9 mouse cellular contexts compared by ENCODE assay signal in genomic region chr12:82946507-82946906, GRCm38 (mm10).
A peak's percentile ranks its signal among the peaks of the same experiment; 100 is the strongest.
DNase-seq lines count a peak whose midpoint lies in the region; ATAC-seq and TF ChIP-seq lines count a peak whose summit lies in the region.
"Had no signal": no experiment of that assay in that cellular context is flagged by ENCODE, and none has a peak within 500 bp of the region (broad histone marks: within the 10 kb centered on the region; RNA-seq: fewer than 3 reads in every experiment).

No protein-coding gene starts in this region.

- 0 out of 2 replicates have a peak overlapping the region, but pooled peaks have one; percentile 26 for H3K9ac ChIP-seq in kidney, embryonic 16.5 days (replicated peaks; ENCODE audit: low read length)
- H3K9ac ChIP-seq in limb, embryonic 14.5 days (ENCODE audit: low read depth, low read length, severe bottlenecking): no peak overlapping the region

- no peak for TF ChIP-seq POLR2A in cortical plate, adult 2 months (IDR thresholded peaks at IDR 0.05; ENCODE audit: extremely low read depth, insufficient read depth, low read length)
- TF ChIP-seq POLR2A in limb, embryonic 14.5 days (IDR thresholded peaks at IDR 0.05; ENCODE audit: borderline replicate concordance, extremely low read depth, insufficient read depth, insufficient read length): no peak

- ATAC-seq in kidney, embryonic 16.5 days (ENCODE audit: low FRiP score, low TSS enrichment): 0 out of 2 replicates have a peak, but pooled peaks have one; percentile 35
- ATAC-seq in limb, embryonic 14.5 days (ENCODE audit: low FRiP score, low read depth): no peak

- WGBS in kidney, embryonic 16.5 days: 13% methylated on average over 5 of the region's 5 CpGs
- 14% methylated on average over 5 of the region's 5 CpGs for WGBS in limb, embryonic 14.5 days

- no peaks in the 10 kb centered on the region for H3K27me3 ChIP-seq in kidney, embryonic 16.5 days (ENCODE audit: insufficient read depth, low read length)
- H3K27me3 ChIP-seq in limb, embryonic 14.5 days (ENCODE audit: control insufficient read depth, insufficient read depth, low read length): no peaks in the 10 kb centered on the region

- peak overlapping the region; percentile 35; the same call in 1 of the 2 replicates for H3K4me2 ChIP-seq in kidney, embryonic 16.5 days (replicated peaks; ENCODE audit: low read depth, low read length)
- no peak overlapping the region for H3K4me2 ChIP-seq in limb, embryonic 14.5 days (replicated peaks; ENCODE audit: low read depth, low read length, severe bottlenecking)

- no peaks in the 10 kb centered on the region for H3K9me3 ChIP-seq in kidney, embryonic 16.5 days (ENCODE audit: low read length)
- no peaks in the 10 kb centered on the region for H3K9me3 ChIP-seq in limb, embryonic 14.5 days (ENCODE audit: control insufficient read depth, low read length)

- peak; percentile 77 for TF ChIP-seq CTCF in cortical plate, adult 2 months (IDR thresholded peaks at IDR 0.05; ENCODE audit: extremely low read depth, insufficient read depth, low read length)

- no peak overlapping the region for H3K27ac ChIP-seq in cortical plate, adult 2 months (ENCODE audit: insufficient read depth, low read length)
- H3K27ac ChIP-seq in kidney, embryonic 16.5 days (ENCODE audit: low read length): no peak overlapping the region
- H3K27ac ChIP-seq in limb, embryonic 14.5 days (replicated peaks; ENCODE audit: low read depth, low read length): no peak overlapping the region

- H3K4me3 ChIP-seq in cortical plate, adult 2 months (ENCODE audit: insufficient read depth, low read length): no peak overlapping the region
- no peak overlapping the region for H3K4me3 ChIP-seq in kidney, embryonic 16.5 days (ENCODE audit: low read length)
- H3K4me3 ChIP-seq in limb, embryonic 14.5 days (replicated peaks; ENCODE audit: low read length): no peak overlapping the region
- H3K4me3 ChIP-seq: erythroblast, embryonic 14.5 days had no signal

- H3K36me3 ChIP-seq in kidney, embryonic 16.5 days (ENCODE audit: insufficient read depth, low read length): no peaks in the 10 kb centered on the region
- no peaks in the 10 kb centered on the region for H3K36me3 ChIP-seq in limb, embryonic 14.5 days (ENCODE audit: control insufficient read depth, insufficient read depth, low read length)

- H3K4me1 ChIP-seq in cortical plate, adult 2 months (ENCODE audit: control insufficient read depth, insufficient read depth, low read length): peaks cover 1% of the 10 kb centered on the region; the same call in 1 of the 2 replicates
- H3K4me1 ChIP-seq in kidney, embryonic 16.5 days (ENCODE audit: insufficient read depth, low read length): no peaks in the 10 kb centered on the region
- H3K4me1 ChIP-seq in limb, embryonic 14.5 days (ENCODE audit: control insufficient read depth, insufficient read depth, low read length): no peaks in the 10 kb centered on the region

- DNase-seq in A20 (ENCODE audit: low read depth, low spot score) (peak; percentile 54), adipocyte (ENCODE audit: low spot score) (peak; percentile 58)
- DNase-seq in gastrocnemius, postnatal 25 days: peak; percentile 51
- DNase-seq in limb, embryonic 14.5 days (ENCODE audit: low spot score): peak; percentile 89
- DNase-seq in retina, postnatal 1 day: peak; percentile 82
- DNase-seq in urinary bladder, postnatal 10 days (ENCODE audit: low spot score): peak; percentile 28

Comparison
In these comparisons a context has a peak if more than half of its experiments do, and no peak if none do; other contexts are left out.
1. DNase-seq: peak in every context shown above with its lines; median percentile 89 in limb, embryonic 14.5 days; 82 in retina, postnatal 1 day; 58 in adipocyte; 54 in A20; 51 in gastrocnemius, postnatal 25 days; 28 in urinary bladder, postnatal 10 days.